Mouse (Mus musculus) hindbrain, embryonic 10.5 days (tissue): ENCODE results near the gene Chsy1. TPM values are rescaled to one million over a fixed set of nuclear protein-coding genes. Genes with fewer than 3 reads are reported as not detected.

Experiments
- DNase-seq: peaks from one replicate; pipeline ENCODE4 v3.0.0-alpha.2; 2017; ENCODE audit warnings: low spot score
- H3K27ac ChIP-seq: fragments of 300-500 bp; sonication (generic); 2 replicates; pipeline ENCODE4 v1.5.1; 2016; ENCODE audit warnings: mild to moderate bottlenecking, moderate library complexity
- H3K27me3 ChIP-seq: fragments of 300-500 bp; sonication (generic); 2 replicates; pipeline ENCODE4 v1.6.1; 2016; ENCODE audit warnings: mild to moderate bottlenecking; ENCODE audit not compliant: poor library complexity, insufficient read depth, severe bottlenecking
- H3K36me3 ChIP-seq: fragments of 300-500 bp; sonication (generic); 2 replicates; pipeline ENCODE4 v1.6.1; 2016; ENCODE audit warnings: mild to moderate bottlenecking, moderate library complexity
- H3K4me1 ChIP-seq: fragments of 300-500 bp; sonication (generic); replicated peaks from 2 replicates; pipeline ENCODE4 v1.6.1; 2016; ENCODE audit warnings: mild to moderate bottlenecking
- H3K4me3 ChIP-seq: fragments of 300-500 bp; sonication (generic); 2 replicates; pipeline ENCODE4 v1.5.1; 2016; ENCODE audit warnings: mild to moderate bottlenecking, moderate library complexity
- H3K9me3 ChIP-seq: fragments of 300-500 bp; sonication (generic); 2 replicates; pipeline ENCODE4 v1.6.1; 2016; ENCODE audit warnings: mild to moderate bottlenecking, moderate library complexity
- WGBS: fragments of 180-500 bp; shearing (Covaris S2); methylation state at CpG from one replicate; pipeline ENCODE4 v1.1.7; 2016; 5-methylcytosine and 5-hydroxymethylcytosine counted together
- polyA plus RNA-seq: library from polyadenylated mRNA; unstranded; fragments of >200 nt; fragmentation: Nextera tagmentation; extraction: Ambion mirVana; gene quantifications from 2 replicates; pipeline ENCODE4 v1.2.1, GENCODE M21; 2016

The Chsy1 gene
- polyA plus RNA-seq, 1 experiment from 2014 or later: 9.6 TPM

GRCm38 (mm10) chr7:66134154-66134553 lies 24.8 kb downstream of the Chsy1 start:
- no peaks in the 10 kb centered on the region for H3K27me3 ChIP-seq
- peaks cover 8% of the 10 kb centered on the region for H3K4me1 ChIP-seq
- peaks cover 24% of the 10 kb centered on the region for H3K36me3 ChIP-seq
- 0 out of 2 replicates have a peak, but pooled peaks cover 2% of the 10 kb centered on the region for H3K9me3 ChIP-seq
- no peak for DNase-seq
- H3K4me3 ChIP-seq: no peak overlapping the region
- WGBS: 97% methylated on average over 3 of the region's 3 CpGs
- H3K27ac ChIP-seq: no peak overlapping the region

DNA sequence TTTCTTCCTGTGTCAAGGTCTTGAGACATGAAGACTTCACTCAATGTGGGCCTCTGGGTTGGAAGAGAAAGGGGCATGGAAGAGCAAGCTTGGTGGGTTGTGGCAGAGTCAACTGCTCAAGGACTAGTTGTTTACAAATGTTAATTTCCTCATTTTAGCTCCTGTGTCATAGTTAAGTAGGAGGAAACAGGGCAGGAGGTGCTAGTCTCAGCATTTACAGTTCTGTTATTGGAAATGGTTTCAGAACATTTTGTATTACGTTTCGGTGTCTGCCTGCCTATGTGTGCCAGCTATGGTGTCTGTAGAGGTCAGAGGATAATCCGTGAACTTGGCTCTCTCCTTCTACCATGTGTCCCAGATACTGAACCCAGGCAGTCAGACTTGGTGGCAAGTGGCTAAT lies 26.3 kb downstream of the Chsy1 start:
- DNase-seq: no peak
- H3K4me1 ChIP-seq: peaks cover 8% of the 10 kb centered on the region
- WGBS: 90% methylated on average over 3 of the region's 3 CpGs
- H3K27ac ChIP-seq: no peak overlapping the region
- H3K36me3 ChIP-seq: peaks cover 21% of the 10 kb centered on the region
- H3K4me3 ChIP-seq: no peak overlapping the region
- 0 out of 2 replicates have a peak, but pooled peaks cover under 1% of the 10 kb centered on the region for H3K9me3 ChIP-seq
- H3K27me3 ChIP-seq: no peaks in the 10 kb centered on the region

DNA sequence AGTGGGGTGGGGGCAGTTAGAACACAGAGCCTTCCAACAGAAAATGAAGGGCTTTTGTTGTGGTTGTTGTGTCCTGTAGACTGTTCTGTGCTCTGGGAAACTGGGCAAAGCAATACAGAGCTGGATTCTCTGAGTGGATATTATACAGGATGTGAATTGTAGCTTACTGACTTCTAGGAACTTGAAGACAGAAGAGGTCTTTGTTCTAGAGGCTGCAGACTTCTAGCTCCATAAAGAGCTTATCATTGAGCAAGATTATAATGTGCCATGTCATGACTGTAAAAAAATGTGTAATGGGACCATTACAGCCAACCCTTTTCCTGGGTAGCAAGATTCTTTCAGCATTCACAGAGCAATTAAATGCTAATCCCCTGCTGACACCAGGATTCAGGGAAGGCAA lies 26.9 kb downstream of the Chsy1 start:
- no peak overlapping the region for H3K4me3 ChIP-seq
- H3K27me3 ChIP-seq: no peaks in the 10 kb centered on the region
- peaks cover 16% of the 10 kb centered on the region for H3K36me3 ChIP-seq
- H3K9me3 ChIP-seq: no peaks in the 10 kb centered on the region
- peaks cover 8% of the 10 kb centered on the region for H3K4me1 ChIP-seq
- no peak for DNase-seq
- no peak overlapping the region for H3K27ac ChIP-seq

DNA sequence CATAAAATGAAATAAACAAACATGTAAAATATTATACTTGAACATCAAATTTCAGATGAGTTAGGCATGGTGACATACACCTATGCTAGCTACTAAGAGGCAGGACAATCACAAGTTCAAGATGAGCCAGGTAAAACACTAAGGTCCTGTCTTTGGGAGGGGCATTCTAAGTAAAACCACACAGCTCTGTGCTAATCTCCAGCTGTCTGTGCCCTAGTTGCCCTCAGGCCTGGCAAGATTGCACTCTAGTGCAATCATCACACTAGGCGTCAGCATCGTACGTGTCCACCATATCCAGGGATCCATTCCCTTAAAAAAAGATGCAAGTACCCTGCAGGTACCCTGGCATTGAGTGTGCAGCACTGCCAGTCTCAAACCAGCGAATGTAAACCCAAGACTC lies 28.0 kb downstream of the Chsy1 start:
- Histone ChIP-seq H3K27ac (no peak overlapping the region), H3K27me3 (no peaks in the 10 kb centered on the region), H3K4me1 (peaks cover 8% of the 10 kb centered on the region), H3K9me3 (no peaks in the 10 kb centered on the region), H3K4me3 (no peak overlapping the region), H3K36me3 (peaks cover 10% of the 10 kb centered on the region)
- DNase-seq: no peak
- WGBS: 92% methylated on average over 4 of the region's 4 CpGs

DNA sequence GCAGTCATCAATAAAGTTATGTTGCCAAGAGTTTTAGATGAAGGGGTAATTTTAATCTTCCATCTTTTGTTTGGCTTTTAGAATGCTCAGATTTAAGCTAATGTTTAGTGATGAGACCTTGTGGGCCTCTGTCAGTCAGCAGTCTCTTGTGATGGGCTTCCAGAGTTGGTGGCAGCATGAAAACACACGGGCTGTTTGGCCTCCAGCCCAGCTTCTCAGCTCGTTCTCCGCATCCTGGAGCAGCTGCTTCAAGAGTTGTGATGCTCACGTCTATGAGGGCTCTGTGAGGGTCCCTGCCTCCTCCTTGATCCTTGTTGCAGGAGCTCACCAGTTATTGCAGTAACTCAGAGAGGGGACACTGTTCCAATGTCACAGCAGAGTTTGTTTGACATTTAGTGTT lies 29.0 kb downstream of the Chsy1 start:
- no peak overlapping the region for H3K4me3 ChIP-seq
- 81% methylated on average over 4 of the region's 4 CpGs for WGBS
- peaks cover 8% of the 10 kb centered on the region for H3K4me1 ChIP-seq
- H3K9me3 ChIP-seq: no peaks in the 10 kb centered on the region
- peaks cover 10% of the 10 kb centered on the region for H3K36me3 ChIP-seq
- no peaks in the 10 kb centered on the region for H3K27me3 ChIP-seq
- no peak for DNase-seq
- H3K27ac ChIP-seq: no peak overlapping the region

- no peak overlapping the region for H3K27ac ChIP-seq
- H3K36me3 ChIP-seq: peaks cover 10% of the 10 kb centered on the region
- H3K9me3 ChIP-seq: no peaks in the 10 kb centered on the region
- DNase-seq: no peak
- no peaks in the 10 kb centered on the region for H3K27me3 ChIP-seq
- H3K4me1 ChIP-seq: peaks cover 8% of the 10 kb centered on the region
- H3K4me3 ChIP-seq: no peak overlapping the region
- WGBS: 87% methylated on average over 5 of the region's 5 CpGs
These were observed 29.6 kb downstream of the Chsy1 start for GRCm38 (mm10) chr7:66138878-66139277.

DNA sequence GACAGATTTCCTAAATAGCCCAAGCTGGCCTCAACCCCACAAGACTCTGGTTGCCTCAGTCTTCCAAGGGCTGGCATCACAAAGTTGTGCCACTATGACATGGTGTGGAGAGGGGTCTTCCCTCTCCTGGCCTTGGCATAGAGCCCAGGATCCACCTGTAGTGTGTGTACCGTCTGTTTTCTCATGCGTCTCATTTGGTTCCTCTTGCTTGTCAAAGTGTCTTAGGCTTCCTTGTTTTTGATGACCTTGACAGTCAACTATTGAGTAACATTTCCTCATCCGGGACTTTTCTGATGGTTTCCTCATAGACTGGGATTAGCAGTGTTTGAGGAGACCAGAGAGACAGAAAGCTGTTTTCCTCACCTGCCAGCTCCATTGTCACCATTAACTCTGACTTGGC lies 30.8 kb downstream of the Chsy1 start:
- Histone ChIP-seq H3K4me3 (no peak overlapping the region), H3K36me3 (peaks cover 16% of the 10 kb centered on the region), H3K27me3 (no peaks in the 10 kb centered on the region), H3K4me1 (peaks cover 8% of the 10 kb centered on the region), H3K9me3 (no peaks in the 10 kb centered on the region), H3K27ac (no peak overlapping the region)
- WGBS: 88% methylated on average over 3 of the region's 3 CpGs
- no peak for DNase-seq

- Histone ChIP-seq H3K27ac (no peak overlapping the region), H3K9me3 (no peaks in the 10 kb centered on the region), H3K36me3 (peaks cover 16% of the 10 kb centered on the region), H3K27me3 (no peaks in the 10 kb centered on the region), H3K4me3 (no peak overlapping the region), H3K4me1 (peaks cover under 1% of the 10 kb centered on the region; the same call in 1 of the 2 replicates)
- 82% methylated on average over 4 of the region's 4 CpGs for WGBS
- DNase-seq: no peak
These were observed 31.7 kb downstream of the Chsy1 start for GRCm38 (mm10) chr7:66140923-66141570.

- no peak overlapping the region for H3K4me3 ChIP-seq
- no peak overlapping the region for H3K27ac ChIP-seq
- peaks cover 16% of the 10 kb centered on the region for H3K36me3 ChIP-seq
- WGBS: 89% methylated on average over 7 of the region's 7 CpGs
- no peaks in the 10 kb centered on the region for H3K27me3 ChIP-seq
- DNase-seq: no peak
- no peaks in the 10 kb centered on the region; the same call in 1 of the 2 replicates for H3K4me1 ChIP-seq
- H3K9me3 ChIP-seq: no peaks in the 10 kb centered on the region
These were observed 33.2 kb downstream of the Chsy1 start for GRCm38 (mm10) chr7:66142514-66142913.

DNA sequence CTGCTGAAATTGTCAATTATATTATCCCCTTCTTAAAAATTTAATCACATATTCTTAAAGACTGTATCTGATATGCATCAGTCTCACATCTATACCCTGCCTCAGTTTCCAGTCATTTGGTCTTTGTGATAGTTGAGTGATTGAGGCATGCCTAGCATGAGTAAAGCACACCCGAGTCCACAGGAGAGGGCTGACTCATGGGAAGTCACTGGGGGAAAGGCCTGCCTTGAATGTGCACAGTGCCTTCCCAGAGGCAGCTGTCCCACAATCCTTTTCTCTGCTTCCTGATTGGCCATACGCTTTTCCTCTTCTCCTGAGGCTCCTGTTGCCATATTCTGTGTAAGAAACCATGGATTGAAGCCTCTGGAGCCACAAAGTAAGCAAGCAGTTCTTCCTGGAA lies 35.2 kb downstream of the Chsy1 start:
- no peaks in the 10 kb centered on the region for H3K9me3 ChIP-seq
- peaks cover 8% of the 10 kb centered on the region for H3K36me3 ChIP-seq
- H3K4me1 ChIP-seq: no peaks in the 10 kb centered on the region; the same call in 1 of the 2 replicates
- H3K27ac ChIP-seq: no peak overlapping the region
- DNase-seq: no peak
- H3K27me3 ChIP-seq: no peaks in the 10 kb centered on the region
- H3K4me3 ChIP-seq: no peak overlapping the region
- WGBS: 94% methylated on average over 2 of the region's 2 CpGs

DNA sequence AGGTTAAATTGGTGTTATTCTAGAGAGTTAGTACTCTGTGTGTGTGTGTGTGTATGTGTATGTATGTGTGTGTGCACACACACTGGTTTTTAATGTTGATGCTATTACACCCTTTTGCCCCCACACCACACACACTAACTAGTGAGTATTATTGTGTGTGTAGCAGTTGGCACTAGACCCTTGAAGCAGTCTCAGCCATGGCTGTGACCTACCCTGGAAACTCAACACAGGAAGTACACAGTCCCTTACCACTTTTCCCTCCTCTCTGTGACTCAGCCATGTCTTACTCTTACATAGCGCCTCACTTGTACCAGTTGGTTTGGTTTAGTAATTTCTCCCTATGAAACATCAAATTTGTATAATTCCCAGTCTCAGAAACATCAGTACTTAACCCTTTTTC lies 37.8 kb downstream of the Chsy1 start:
- Histone ChIP-seq H3K36me3 (peaks cover 7% of the 10 kb centered on the region), H3K27ac (no peak overlapping the region), H3K4me1 (no peaks in the 10 kb centered on the region), H3K4me3 (no peak overlapping the region), H3K9me3 (no peaks in the 10 kb centered on the region), H3K27me3 (no peaks in the 10 kb centered on the region)
- WGBS: 97% methylated on average over 1 of the region's 1 CpGs
- no peak for DNase-seq

DNA sequence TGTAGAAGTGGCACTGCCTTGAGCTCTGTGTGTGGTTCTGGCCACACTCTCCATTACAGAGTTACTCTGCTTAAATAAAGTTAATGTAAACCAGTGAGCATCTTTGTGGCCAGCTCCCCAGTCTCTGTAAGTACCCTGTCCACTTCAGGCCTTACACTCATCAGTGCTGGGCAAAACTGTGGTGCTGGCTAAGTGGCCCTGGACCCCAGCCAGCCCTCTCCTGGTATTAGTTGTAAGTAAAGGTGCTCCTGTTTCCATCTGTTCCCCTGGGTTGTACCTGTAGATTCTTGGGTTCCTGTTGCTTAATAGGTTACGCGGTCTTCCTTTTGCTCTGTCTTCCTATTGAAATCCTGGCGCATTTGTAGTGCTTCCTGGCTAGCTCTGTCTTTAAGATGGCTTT lies 38.5 kb downstream of the Chsy1 start:
- Histone ChIP-seq H3K9me3 (no peaks in the 10 kb centered on the region), H3K27ac (no peak overlapping the region), H3K27me3 (no peaks in the 10 kb centered on the region), H3K36me3 (peaks cover 13% of the 10 kb centered on the region), H3K4me1 (no peaks in the 10 kb centered on the region), H3K4me3 (no peak overlapping the region)
- no peak for DNase-seq
- 97% methylated on average over 3 of the region's 3 CpGs for WGBS

- no peaks in the 10 kb centered on the region for H3K27me3 ChIP-seq
- DNase-seq: no peak
- WGBS: 91% methylated on average over 8 of the region's 8 CpGs
- no peak overlapping the region for H3K4me3 ChIP-seq
- H3K4me1 ChIP-seq: no peaks in the 10 kb centered on the region
- H3K27ac ChIP-seq: no peak overlapping the region
- no peaks in the 10 kb centered on the region for H3K9me3 ChIP-seq
- peaks cover 19% of the 10 kb centered on the region for H3K36me3 ChIP-seq
These were observed 40.2 kb downstream of the Chsy1 start for GRCm38 (mm10) chr7:66149506-66149905.

DNA sequence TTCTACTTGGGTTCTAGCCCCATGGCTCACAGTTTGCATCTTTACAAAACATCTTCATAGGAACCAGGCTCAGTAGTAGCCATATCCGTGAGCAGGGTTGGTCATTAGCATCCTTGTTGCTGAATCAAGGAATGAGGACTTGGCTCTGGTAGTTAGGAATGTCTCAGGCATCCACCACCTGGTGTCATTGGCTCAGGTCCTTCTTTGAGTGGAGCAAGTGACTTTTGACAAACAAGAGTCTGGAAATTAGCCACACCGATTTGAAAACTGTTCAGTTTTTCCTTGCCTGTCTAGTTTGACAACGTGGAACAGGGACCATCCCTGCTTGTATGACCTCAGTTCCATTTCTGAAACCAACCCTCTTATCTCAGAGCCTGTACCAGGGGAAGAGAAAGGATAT lies 41.1 kb downstream of the Chsy1 start:
- DNase-seq: no peak
- Histone ChIP-seq H3K27ac (no peak overlapping the region), H3K4me1 (no peaks in the 10 kb centered on the region), H3K4me3 (no peak overlapping the region), H3K9me3 (no peaks in the 10 kb centered on the region), H3K36me3 (peaks cover 17% of the 10 kb centered on the region), H3K27me3 (no peaks in the 10 kb centered on the region)
- 86% methylated on average over 3 of the region's 3 CpGs for WGBS
